Comparison of ENCODE assay signal across 10 mouse cellular contexts in the genomic region with DNA sequence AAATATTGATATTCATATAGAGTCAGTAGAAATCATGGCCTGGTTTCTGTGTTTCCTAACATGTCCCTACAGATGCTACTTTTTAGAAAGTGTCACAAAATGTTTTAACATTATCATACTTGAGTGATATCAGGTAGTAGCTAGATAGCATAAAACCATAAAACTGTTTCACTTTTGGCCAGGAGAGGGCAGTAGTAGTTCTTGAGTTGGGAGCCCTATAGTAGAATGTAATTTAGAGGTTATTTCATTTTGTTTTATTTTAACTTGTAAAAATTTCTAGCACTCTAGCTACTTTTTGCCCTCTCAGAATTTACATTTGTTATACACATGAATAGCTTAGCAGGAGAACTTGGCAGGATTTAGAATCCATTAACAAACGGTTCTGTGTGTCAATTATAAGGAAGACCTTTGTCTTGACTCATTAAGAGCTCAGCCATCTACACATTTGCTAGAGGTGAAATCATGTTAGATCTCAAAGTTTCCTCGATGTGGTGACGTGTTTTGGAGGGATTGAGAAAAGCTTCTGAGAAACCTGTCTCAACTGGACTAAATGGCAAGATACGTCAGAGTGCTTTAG.
DNase-seq lines count a peak whose midpoint lies in the region; TF ChIP-seq lines count a peak whose summit lies in the region.
"Had no signal": no experiment of that assay in that cellular context is flagged by ENCODE, and none has a peak within 500 bp of the region (broad histone marks: within the 10 kb centered on the region; RNA-seq: fewer than 3 reads in every experiment).

No protein-coding gene starts in this region.

- dilution Hi-C loops in CH12.LX (cut with MboI; ENCODE audit: extremely low pct_ligation_motif_present, extremely low pct_unique_long_range_greater_than_20kb, low sequenced_read_pairs), result no loop called here

- H3K27ac ChIP-seq in CH12.LX (ENCODE audit: insufficient read depth, low read depth) (no peak overlapping the region), MEL (ENCODE audit: control insufficient read depth, low read depth, low read length) (no peak overlapping the region)
- H3K27ac ChIP-seq: macrophage had no signal

- H3K4me3 ChIP-seq in CH12.LX (replicated peaks in 1 of 3; ENCODE audit: low read depth in 2 of 3, low read length in 2 of 3, poor library complexity in 1 of 3) (no peak overlapping the region), MEL (ENCODE audit: control insufficient read depth in 1 of 2, insufficient read depth in 1 of 2, low read depth in 2 of 2, low read length in 2 of 2) (no peak overlapping the region)

- no peaks in the 10 kb centered on the region for H3K27me3 ChIP-seq in CH12.LX (replicated peaks)
- H3K27me3 ChIP-seq in MEL (ENCODE audit: control insufficient read depth in 1 of 2, insufficient read depth in 2 of 2, low read length in 2 of 2), result no peaks in the 10 kb centered on the region

- DNase-seq in layer of hippocampus, adult 11-12 months (ENCODE audit: low spot score), result peak; percentile 30
- no peak for DNase-seq in layer of hippocampus, postnatal 36 days
- DNase-seq in CH12.LX (ENCODE audit: extremely low read depth) (peak; percentile 25), MEL (ENCODE audit: low read depth, low spot score) (peak; percentile 86)
- DNase-seq in forelimb bud, embryonic 11.5 days (ENCODE audit: low read depth, low spot score), result peak; percentile 5
- DNase-seq in heart, postnatal 14 days, result no peak
- no peak for DNase-seq in testis, postnatal 10 days (ENCODE audit: low spot score)
- no peak for DNase-seq in thymus, postnatal 4 days
- DNase-seq: cerebellum, postnatal 36 days had no signal

- TF ChIP-seq POLR2A in CH12.LX (IDR thresholded peaks at IDR 0.05; ENCODE audit: low read depth, low read length) (no peak), MEL (IDR thresholded peaks at IDR 0.05; ENCODE audit: control insufficient read depth in 1 of 2, insufficient read depth in 1 of 2, low read depth in 1 of 2, low read length in 2 of 2, poor library complexity in 1 of 2) (no peak)

- TF ChIP-seq CTCF in CH12.LX (conservative IDR thresholded peaks at IDR 0.05 in 1 of 2, IDR thresholded peaks at IDR 0.05 in 1 of 2; ENCODE audit: low read depth in 2 of 2, low read length in 2 of 2) (peak in 1 of 2 experiments; percentile 23; a peak in 2 of 4 replicates), MEL (IDR thresholded peaks at IDR 0.05 in 2 of 3, conservative IDR thresholded peaks at IDR 0.05 in 1 of 3; ENCODE audit: control insufficient read depth in 1 of 3, insufficient read depth in 1 of 3, low read depth in 2 of 3, low read length in 3 of 3, poor library complexity in 1 of 3, severe bottlenecking in 1 of 3) (peak in 2 of 3 experiments; percentile 8 to 83; a peak in 4 of 6 replicates)

- no peaks in the 10 kb centered on the region for H3K4me1 ChIP-seq in CH12.LX (ENCODE audit: control insufficient read depth in 1 of 2, insufficient read depth in 2 of 2)
- peaks cover 0 to 10% of the 10 kb centered on the region in 2 experiments; a peak in 3 of 4 replicates for H3K4me1 ChIP-seq in MEL (ENCODE audit: control insufficient read depth in 1 of 2, insufficient read depth in 2 of 2, low read length in 2 of 2)

- TF ChIP-seq RAD21 in CH12.LX (IDR thresholded peaks at IDR 0.05; ENCODE audit: low read depth, low read length) (peak; percentile 22), MEL (IDR thresholded peaks at IDR 0.05; ENCODE audit: low read depth, low read length) (peak; percentile 96)

- in situ Hi-C loops in CH12.LX (cut with MboI; ENCODE audit: low pct_ligation_motif_present, low pct_unique_long_range_greater_than_20kb, low sequenced_read_pairs), result no loop called here

- H3K9ac ChIP-seq in CH12.LX (ENCODE audit: insufficient read depth, low read depth) (no peak overlapping the region), MEL (ENCODE audit: control insufficient read depth, low read depth, low read length, poor library complexity, severe bottlenecking) (no peak overlapping the region)

- intact Hi-C loops in heart, postnatal 14 days (cut with DNase I), result no loop called here

- H3K36me3 ChIP-seq in CH12.LX (replicated peaks in 1 of 2; ENCODE audit: control insufficient read depth in 1 of 2, insufficient read depth in 1 of 2, low read length in 1 of 2), result no peaks in the 10 kb centered on the region
- H3K36me3 ChIP-seq in MEL (ENCODE audit: control insufficient read depth in 1 of 2, insufficient read depth in 2 of 2, low read length in 2 of 2), result peaks cover 0 to 13% of the 10 kb centered on the region in 2 experiments; a peak in 2 of 4 replicates

- TF ChIP-seq EP300 in CH12.LX (IDR thresholded peaks at IDR 0.05; ENCODE audit: low read length) (no peak), MEL (IDR thresholded peaks at IDR 0.05; ENCODE audit: low read depth in 1 of 2, low read length in 2 of 2) (no peak)

- no peaks in the 10 kb centered on the region for H3K79me2 ChIP-seq in CH12.LX (replicated peaks; ENCODE audit: control insufficient read depth, extremely low read depth, insufficient read depth, poor library complexity, severe bottlenecking)
- H3K79me2 ChIP-seq in MEL (ENCODE audit: control insufficient read depth, insufficient read depth, low read length, poor library complexity), result no peaks in the 10 kb centered on the region

- no peak overlapping the region for H3K4me2 ChIP-seq in CH12.LX (ENCODE audit: insufficient read depth, low read depth, poor library complexity, severe bottlenecking)

- H3K9me3 ChIP-seq in CH12.LX (replicated peaks; ENCODE audit: low read length), result no peaks in the 10 kb centered on the region
- no peaks in the 10 kb centered on the region for H3K9me3 ChIP-seq in MEL (replicated peaks; ENCODE audit: insufficient read depth, low read length)

TF ChIP-seq in CH12.LX, 34 proteins besides CTCF, POLR2A, EP300 and RAD21:
- TF ChIP-seq SIN3A (IDR thresholded peaks at IDR 0.05; ENCODE audit: low read length) (no peak), ZMIZ1 (IDR thresholded peaks at IDR 0.05; ENCODE audit: low read depth, low read length) (no peak), MEF2A (IDR thresholded peaks at IDR 0.05; ENCODE audit: borderline replicate concordance, low read depth, low read length) (no peak), JUND (conservative IDR thresholded peaks at IDR 0.05; ENCODE audit: low read depth, low read length) (no peak), CHD1 (IDR thresholded peaks at IDR 0.05; ENCODE audit: low read depth, low read length) (no peak), TCF12 (IDR thresholded peaks at IDR 0.05; ENCODE audit: low read depth, low read length) (no peak), USF1 (IDR thresholded peaks at IDR 0.05; ENCODE audit: low read depth, low read length) (no peak), ETS1 (conservative IDR thresholded peaks at IDR 0.05; ENCODE audit: low read depth, low read length) (no peak), SMC3 (IDR thresholded peaks at IDR 0.05; ENCODE audit: low read depth, low read length) (no peak), UBTF (IDR thresholded peaks at IDR 0.05; ENCODE audit: low read depth, low read length) (no peak), USF2 (conservative IDR thresholded peaks at IDR 0.05; ENCODE audit: low read depth, low read length) (no peak), ZNF384 (IDR thresholded peaks at IDR 0.05; ENCODE audit: low read depth, low read length) (no peak), ZC3H11A (IDR thresholded peaks at IDR 0.05; ENCODE audit: low read depth, low read length) (no peak), IRF4 (IDR thresholded peaks at IDR 0.05; ENCODE audit: low read depth, low read length) (no peak), MAZ (IDR thresholded peaks at IDR 0.05; ENCODE audit: low read depth, low read length) (no peak), MYC (IDR thresholded peaks at IDR 0.05; ENCODE audit: low read depth, low read length) (no peak), KAT2A (IDR thresholded peaks at IDR 0.05; ENCODE audit: insufficient replicate concordance, low read length) (no peak), RCOR1 (conservative IDR thresholded peaks at IDR 0.05; ENCODE audit: low read depth, low read length) (no peak), CHD2 (IDR thresholded peaks at IDR 0.05; ENCODE audit: low read length) (no peak)
TF ChIP-seq in CH12.LX: peak in this region for 0.

TF ChIP-seq in MEL, 35 proteins besides CTCF, POLR2A, EP300 and RAD21:
- TF ChIP-seq GATA1 (IDR thresholded peaks at IDR 0.05; ENCODE audit: low read depth, low read length), result peak; percentile 46
- TF ChIP-seq POLR2AphosphoS2 (IDR thresholded peaks at IDR 0.05; ENCODE audit: low read length), result no peak
- peak; percentile 93 for TF ChIP-seq SMC3 (IDR thresholded peaks at IDR 0.05; ENCODE audit: low read depth, low read length)
- peak; percentile 97 for TF ChIP-seq ZC3H11A (IDR thresholded peaks at IDR 0.05; ENCODE audit: low read depth, low read length)

Comparison
In these comparisons a context has a peak if more than half of its experiments do, and no peak if none do; other contexts are left out.
1. DNase-seq: peak in layer of hippocampus, adult 11-12 months (single experiment), CH12.LX (single experiment), MEL (single experiment) and forelimb bud, embryonic 11.5 days (single experiment); none in layer of hippocampus, postnatal 36 days (0 of 2), heart, postnatal 14 days (0 of 2), testis, postnatal 10 days (single experiment) and thymus, postnatal 4 days (single experiment).